Mouse (Mus musculus) liver, embryonic 14.5 days (tissue): ENCODE data around the gene Celf2.

Source experiments
- CTCF ChIP-seq: IDR thresholded peaks from 2 replicates; pipeline ENCODE4 v1.5.1; 2016; ENCODE audit warnings: antibody characterized with exemption, low read depth, control low read depth
- EP300 ChIP-seq: IDR thresholded peaks from 2 replicates; pipeline ENCODE4 v1.6.1; 2016; ENCODE audit warnings: antibody characterized with exemption, low read depth

GRCm38 (mm10) chr2:7221856-7222255, 287.5 kb downstream of the Celf2 start:
- TF ChIP-seq CTCF (no peak), EP300 (no peak)
